Mouse (Mus musculus) thymus, postnatal 0 days (tissue): ENCODE measurements around the gene Pik3ip1. TPM values are rescaled to one million over a fixed set of nuclear protein-coding genes. Genes with fewer than 3 reads are reported as not detected.

Experiments used
- DNase-seq: peaks from one replicate; pipeline ENCODE4 v3.0.0-alpha.2; 2015; ENCODE audit warnings: low spot score
- polyA plus RNA-seq: library from polyadenylated mRNA; unstranded; fragments of >200 nt; fragmentation: Nextera tagmentation; extraction: Ambion mirVana; gene quantifications from 2 replicates; pipeline ENCODE4 v1.2.1, GENCODE M21; 2015

Pik3ip1 gene
- polyA plus RNA-seq, 1 experiment from 2014 or later = 94.4 TPM

- DNase-seq = no peak
Observed at GRCm38 (mm10) chr11:3373591-3374292, 43.5 kb downstream of the Pik3ip1 start.

- no peak for DNase-seq
Observed at GRCm38 (mm10) chr11:3374293-3374645, 44.1 kb downstream of the Pik3ip1 start.

GRCm38 (mm10) chr11:3374741-3375140 is 44.5 kb downstream of the Pik3ip1 start:
- DNase-seq = no peak

- no peak for DNase-seq
Observed at GRCm38 (mm10) chr11:3379427-3379826, 49.2 kb downstream of the Pik3ip1 start.

GRCm38 (mm10) chr11:3381148-3381814 is 51.1 kb downstream of the Pik3ip1 start:
- no peak for DNase-seq

- DNase-seq = no peak
Observed at GRCm38 (mm10) chr11:3382602-3383594, 52.7 kb downstream of the Pik3ip1 start.

GRCm38 (mm10) chr11:3386941-3387368 is 56.8 kb downstream of the Pik3ip1 start:
- DNase-seq = peak; percentile 78

- DNase-seq = no peak
Observed at GRCm38 (mm10) chr11:3387482-3388196, 57.4 kb downstream of the Pik3ip1 start.

GRCm38 (mm10) chr11:3389996-3390395 is 59.8 kb downstream of the Pik3ip1 start:
- DNase-seq = no peak

- no peak for DNase-seq
Observed at GRCm38 (mm10) chr11:3390789-3391188, 60.6 kb downstream of the Pik3ip1 start.

GRCm38 (mm10) chr11:3392526-3392925 is 62.3 kb downstream of the Pik3ip1 start:
- no peak for DNase-seq

Other genes with a start within 250 kb of the Pik3ip1 start
- 9.7 and 14.0 TPM in 2 replicates for gene Sfi1, start 136.9 kb upstream of the Pik3ip1 start, polyA plus RNA-seq
- gene Eif4enif1, start 128.0 kb upstream of the Pik3ip1 start, polyA plus RNA-seq = 26.9 and 29.6 TPM in 2 replicates
- 246 and 250 TPM in 2 replicates for gene Drg1, start 64.0 kb upstream of the Pik3ip1 start, polyA plus RNA-seq
- 87.6 and 91.1 TPM in 2 replicates for gene Patz1, start 41.5 kb upstream of the Pik3ip1 start, polyA plus RNA-seq
- 46.8 and 47.0 TPM in 2 replicates for gene Limk2, start 78.8 kb downstream of the Pik3ip1 start, polyA plus RNA-seq
- 17.2 and 17.4 TPM in 2 replicates for gene Rnf185, start 122.0 kb downstream of the Pik3ip1 start, polyA plus RNA-seq
- 0.90 TPM in 2 replicates for gene Pla2g3, start 157.9 kb downstream of the Pik3ip1 start, polyA plus RNA-seq
- 0.12 and 0.32 TPM in 2 replicates for gene Inpp5j, start 174.4 kb downstream of the Pik3ip1 start, polyA plus RNA-seq
- gene Selenom, start 184.3 kb downstream of the Pik3ip1 start, polyA plus RNA-seq = 16.3 and 17.6 TPM in 2 replicates
- 13.4 and 13.7 TPM in 2 replicates for gene Smtn, start 210.2 kb downstream of the Pik3ip1 start, polyA plus RNA-seq